Mouse (Mus musculus) heart, postnatal 0 days (tissue): ENCODE results near the gene Pacsin2. TPM values are rescaled to one million over a fixed set of nuclear protein-coding genes. Genes with fewer than 3 reads are reported as not detected.
"Not testable (repeated sequence)": the region's sequence is repeated elsewhere in the genome, so short reads cannot be mapped to it uniquely, and the experiment has no call there.

Source experiments
- ATAC-seq: fragments of 200-750 bp; cut with Nextera tagmentation; 2 replicates; pipeline ENCODE4 v1.8.0; 2017; ENCODE audit warnings: low read depth, moderate number of reproducible peaks, moderate library complexity; ENCODE audit not compliant: insufficient read depth
- DNase-seq: peaks from one replicate; pipeline ENCODE4 v3.0.0-alpha.2; 2016; ENCODE audit warnings: low spot score
- H3K27ac ChIP-seq: fragments of 300-500 bp; sonication (generic); 2 replicates; pipeline ENCODE4 v1.5.1; 2014; ENCODE audit warnings: low read depth, mild to moderate bottlenecking
- H3K27me3 ChIP-seq: fragments of 300-500 bp; sonication (generic); 2 replicates; pipeline ENCODE4 v1.6.1; 2014; ENCODE audit warnings: low read length, mixed read lengths; ENCODE audit not compliant: control insufficient read depth, insufficient read depth
- H3K36me3 ChIP-seq: fragments of 300-500 bp; sonication (generic); replicated peaks from 2 replicates; pipeline ENCODE4 v1.6.1; 2014; ENCODE audit warnings: low read length, mixed read lengths; ENCODE audit not compliant: control insufficient read depth, insufficient read depth
- H3K4me1 ChIP-seq: fragments of 300-500 bp; sonication (generic); 2 replicates; pipeline ENCODE4 v1.6.1; 2014; ENCODE audit warnings: antibody characterized with exemption; ENCODE audit not compliant: control insufficient read depth, insufficient read depth
- H3K4me2 ChIP-seq: fragments of 300-500 bp; sonication (generic); 2 replicates; pipeline ENCODE4 v1.6.1; 2014; ENCODE audit warnings: low read depth, mild to moderate bottlenecking, low read length, moderate library complexity
- H3K4me3 ChIP-seq: fragments of 300-500 bp; sonication (generic); 2 replicates; pipeline ENCODE4 v1.5.1; 2014; ENCODE audit warnings: low read depth, low read length
- H3K9ac ChIP-seq: fragments of 300-500 bp; sonication (generic); replicated peaks from 2 replicates; pipeline ENCODE4 v1.6.1; 2014; ENCODE audit warnings: low read depth, low read length, mixed read lengths
- H3K9me3 ChIP-seq: fragments of 300-500 bp; sonication (generic); replicated peaks from 2 replicates; pipeline ENCODE4 v1.6.1; 2016; ENCODE audit warnings: low read length; ENCODE audit not compliant: control insufficient read depth
- CTCF ChIP-seq: IDR thresholded peaks from 2 replicates; pipeline ENCODE4 v1.5.1; 2016; ENCODE audit warnings: antibody characterized with exemption, control low read depth, low read depth
- EP300 ChIP-seq: IDR thresholded peaks from 2 replicates; pipeline ENCODE4 v1.6.1; 2016; ENCODE audit warnings: antibody characterized with exemption, low read depth
- WGBS: fragments of 180-500 bp; shearing (Covaris S2); extraction: QIAGEN DNeasy Blood & Tissue Kit; methylation state at CpG from one replicate; pipeline ENCODE4 v1.1.7; 2014; 5-methylcytosine and 5-hydroxymethylcytosine counted together
- polyA plus RNA-seq: library from polyadenylated mRNA; unstranded; fragments of >200 nt; fragmentation: Nextera tagmentation; extraction: Ambion mirVana; gene quantifications from 2 replicates; pipeline ENCODE4 v1.2.1, GENCODE M21; 2015
- total RNA-seq: library from RNA; depleted of rRNA; stranded (reverse); fragments of >200 nt; gene quantifications from 2 replicates; pipeline ENCODE4 v1.2.3, GENCODE M21; 2014; ENCODE audit warnings: low replicate concordance

The Pacsin2 gene
- total and polyA plus RNA-seq, 2 experiments from 2014 or later: 63.3 to 78.0 TPM

DNA sequence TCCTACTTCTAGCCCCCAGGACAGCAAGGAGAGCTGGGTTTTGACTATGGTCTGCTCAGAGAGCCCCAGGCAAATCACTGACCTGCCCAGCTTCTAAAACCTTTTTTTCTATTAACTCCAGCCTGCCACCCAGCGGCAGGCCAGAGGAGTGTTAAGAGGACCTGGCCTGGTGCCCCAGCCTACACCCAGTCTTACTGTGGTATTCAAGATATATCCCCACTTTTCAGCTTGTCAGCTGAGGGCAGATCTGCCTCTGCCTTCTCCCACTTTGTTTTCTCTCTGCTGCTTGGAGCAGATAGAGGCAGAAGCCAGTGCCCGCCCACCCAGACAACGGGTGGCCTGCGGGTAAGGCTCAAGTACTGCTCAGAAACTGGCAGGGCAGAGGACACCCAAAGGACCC lies 89.3 kb downstream of the Pacsin2 start:
- peak; percentile 68; the same call in 1 of the 2 replicates for ATAC-seq

DNA sequence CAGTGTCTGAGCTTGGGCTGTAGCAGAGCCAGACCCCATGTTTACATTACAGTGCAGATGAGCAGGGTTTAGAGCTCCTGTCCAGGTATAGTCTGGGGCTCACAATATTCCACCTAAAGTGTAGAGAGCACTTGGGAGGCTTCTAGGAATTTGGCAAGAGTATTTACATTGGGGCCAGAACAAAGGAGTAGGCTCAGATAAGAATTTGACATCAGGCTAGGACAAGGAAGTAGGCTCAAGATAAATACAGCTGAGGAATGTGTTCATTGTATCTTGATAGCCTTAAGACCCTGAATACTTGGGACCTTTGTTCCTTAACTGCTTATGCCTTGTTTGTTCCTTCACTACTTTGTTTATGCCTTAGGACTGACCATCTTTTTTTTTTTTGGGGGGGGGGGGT lies 90.3 kb downstream of the Pacsin2 start:
- DNase-seq (no peak), ATAC-seq (no peak)
- Histone ChIP-seq H3K4me2 (no peak overlapping the region), H3K27ac (no peak overlapping the region), H3K4me3 (no peak overlapping the region), H3K4me1 (no peaks in the 10 kb centered on the region), H3K27me3 (no peaks in the 10 kb centered on the region), H3K9ac (no peak overlapping the region), H3K9me3 (no peaks in the 10 kb centered on the region), H3K36me3 (peaks cover 35% of the 10 kb centered on the region)
- TF ChIP-seq EP300 (no peak), CTCF (no peak)

More for the DNA sequence above, 89.3 kb downstream of the Pacsin2 start:
- H3K4me1 ChIP-seq: no peaks in the 10 kb centered on the region
- H3K27ac ChIP-seq: no peak overlapping the region
- no peak overlapping the region for H3K9ac ChIP-seq
- H3K4me2 ChIP-seq: no peak overlapping the region
- no peaks in the 10 kb centered on the region for H3K27me3 ChIP-seq
- WGBS: 51% methylated on average over 4 of the region's 4 CpGs
- peak; percentile 71 for DNase-seq
- TF ChIP-seq CTCF (peak; percentile 61), EP300 (no peak)
- peaks cover 46% of the 10 kb centered on the region for H3K36me3 ChIP-seq
- H3K9me3 ChIP-seq: no peaks in the 10 kb centered on the region
- no peak overlapping the region for H3K4me3 ChIP-seq

DNA sequence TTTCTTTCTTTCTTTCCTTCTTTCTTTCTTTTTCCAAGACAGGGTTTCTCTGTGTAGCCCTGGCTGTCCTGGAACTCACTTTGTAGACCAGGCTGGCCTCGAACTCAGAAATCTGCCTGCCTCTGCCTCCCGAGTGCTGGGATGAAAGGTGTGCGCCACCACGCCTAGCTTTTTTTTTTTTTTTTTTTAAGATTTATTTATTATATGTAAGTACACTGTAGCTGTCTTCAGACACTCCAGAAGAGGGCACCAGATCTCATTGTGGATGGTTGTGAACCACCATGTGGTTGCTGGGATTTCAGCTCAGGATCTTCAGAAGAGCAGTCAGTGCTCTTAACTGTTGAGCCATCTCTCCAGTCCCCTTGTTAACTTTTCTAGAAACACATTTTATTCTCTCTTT lies 95.7 kb downstream of the Pacsin2 start:
- H3K4me1 ChIP-seq, H3K27ac ChIP-seq, H3K4me2 ChIP-seq, H3K9ac ChIP-seq, H3K9me3 ChIP-seq, ATAC-seq, H3K4me3 ChIP-seq, H3K36me3 ChIP-seq, H3K27me3 ChIP-seq, DNase-seq: not testable (repeated sequence)
- 92% methylated on average over 4 of the region's 4 CpGs for WGBS

DNA sequence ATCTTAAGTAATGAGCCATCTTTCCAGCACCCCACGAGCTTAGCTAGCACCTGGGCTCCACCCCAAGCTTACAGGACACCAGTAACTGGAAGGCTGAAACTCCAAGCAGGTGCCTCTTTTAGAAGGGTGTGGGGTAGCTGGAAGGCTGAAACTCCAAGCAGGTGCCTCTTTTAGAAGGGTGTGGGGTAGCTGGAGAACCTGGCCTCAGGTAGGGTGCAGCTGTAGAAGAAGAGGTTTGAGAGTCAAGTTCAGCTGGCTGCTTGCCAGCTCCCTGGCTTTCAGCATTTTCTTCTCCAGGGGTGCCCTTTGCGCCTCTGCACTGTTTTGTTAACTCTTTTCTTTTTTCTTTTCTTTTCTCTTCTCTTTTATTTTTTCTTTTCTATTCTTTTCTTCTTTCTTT lies 96.1 kb downstream of the Pacsin2 start:
- DNase-seq (no peak), ATAC-seq (no peak)
- Histone ChIP-seq H3K27me3 (no peaks in the 10 kb centered on the region), H3K4me3 (no peak overlapping the region), H3K9ac (no peak overlapping the region), H3K4me2 (no peak overlapping the region), H3K36me3 (0 out of 2 replicates have a peak, but pooled peaks cover 2% of the 10 kb centered on the region), H3K4me1 (0 out of 2 replicates have a peak, but pooled peaks cover 3% of the 10 kb centered on the region), H3K27ac (no peak overlapping the region), H3K9me3 (no peaks in the 10 kb centered on the region)
- 69% methylated on average over 2 of the region's 2 CpGs for WGBS
- TF ChIP-seq CTCF (no peak), EP300 (no peak)

DNA sequence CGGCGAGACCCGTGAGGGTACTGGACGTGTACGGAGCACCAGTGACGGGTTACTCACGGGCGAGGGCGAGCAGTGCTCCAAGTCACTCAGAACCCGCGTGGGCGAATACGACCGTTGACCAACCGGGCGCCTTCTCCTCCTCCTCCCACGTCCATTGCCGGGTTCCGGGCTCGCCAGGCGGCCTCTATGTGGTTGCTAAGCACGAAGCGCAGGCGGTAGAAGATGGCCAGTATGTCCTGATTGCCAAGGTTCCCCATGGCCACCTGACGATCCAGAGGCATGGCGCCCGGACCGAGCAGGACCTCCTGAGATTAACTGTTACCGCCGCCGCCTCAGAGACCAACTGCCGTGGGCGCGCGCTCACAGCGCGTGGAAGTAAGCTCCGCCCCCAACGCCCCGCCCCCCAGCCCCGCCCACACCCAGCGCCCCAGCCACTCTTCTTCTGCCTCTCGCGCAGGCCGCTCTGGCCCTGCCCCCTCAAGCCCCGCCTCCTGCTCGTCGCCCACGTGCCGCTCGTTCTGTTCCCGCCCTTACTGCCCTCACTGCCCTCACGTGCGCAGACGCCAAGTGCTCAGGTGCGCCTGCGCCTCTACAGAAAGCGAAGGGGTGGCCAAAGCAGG lies 97.4 kb downstream of the Pacsin2 start:
- peak; percentile 74 for DNase-seq
- ATAC-seq: peak; percentile 88
- Histone ChIP-seq H3K27me3 (no peaks in the 10 kb centered on the region), H3K9ac (no peak overlapping the region), H3K4me3 (peak overlapping the region; percentile 26), H3K9me3 (no peaks in the 10 kb centered on the region), H3K4me1 (0 out of 2 replicates have a peak, but pooled peaks cover 3% of the 10 kb centered on the region), H3K27ac (no peak overlapping the region), H3K36me3 (no peaks in the 10 kb centered on the region), H3K4me2 (peak overlapping the region; percentile 56)
- no peak for TF ChIP-seq CTCF
- no peak for TF ChIP-seq EP300
- 14% methylated on average over 58 of the region's 58 CpGs for WGBS

DNA sequence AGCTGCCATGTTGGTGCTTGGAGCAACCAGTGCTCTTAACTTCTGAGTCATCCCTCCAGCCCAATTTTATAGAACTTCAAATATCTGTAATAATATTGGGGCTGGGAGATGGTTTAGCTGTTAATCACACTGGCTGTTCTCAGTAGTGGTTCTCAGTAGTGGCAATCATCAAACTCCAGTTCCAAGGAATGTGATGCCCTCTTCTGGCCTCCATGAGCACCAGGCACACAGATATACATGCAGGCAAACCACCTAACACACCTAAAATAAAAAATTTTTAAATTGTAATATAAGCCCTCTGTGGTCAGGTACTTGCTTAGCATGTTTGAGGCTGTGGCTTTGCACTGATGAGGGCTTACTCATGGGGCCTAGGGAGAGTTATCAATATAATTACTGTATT lies 98.7 kb downstream of the Pacsin2 start:
- ATAC-seq (no peak), DNase-seq (no peak)
- TF ChIP-seq CTCF (0 out of 2 replicates have a peak, but pooled peaks have one; percentile 11), EP300 (no peak)
- no peak overlapping the region for H3K4me3 ChIP-seq
- no peaks in the 10 kb centered on the region for H3K27me3 ChIP-seq
- H3K36me3 ChIP-seq: no peaks in the 10 kb centered on the region
- 0 out of 2 replicates have a peak, but pooled peaks cover 3% of the 10 kb centered on the region for H3K4me1 ChIP-seq
- no peaks in the 10 kb centered on the region for H3K9me3 ChIP-seq
- no peak overlapping the region for H3K9ac ChIP-seq
- no peak overlapping the region for H3K4me2 ChIP-seq
- H3K27ac ChIP-seq: no peak overlapping the region
